Mouse (Mus musculus) hindbrain, postnatal 0 days (tissue): ENCODE measurements around the gene Sh3rf3. TPM values are rescaled to one million over a fixed set of nuclear protein-coding genes. Genes with fewer than 3 reads are reported as not detected.

Experiments used
- ATAC-seq: fragments of 200-750 bp; cut with Nextera tagmentation; 2 replicates; pipeline ENCODE4 v1.8.0; 2017; ENCODE audit warnings: mild to moderate bottlenecking, moderate TSS enrichment, moderate library complexity
- DNase-seq: peaks from one replicate; pipeline ENCODE4 v3.0.0-alpha.2; 2015; ENCODE audit warnings: low spot score
- H3K27ac ChIP-seq: fragments of 300-500 bp; sonication (generic); 2 replicates; pipeline ENCODE4 v1.5.1; 2014; ENCODE audit warnings: mild to moderate bottlenecking
- H3K27me3 ChIP-seq: fragments of 300-500 bp; sonication (generic); 2 replicates; pipeline ENCODE4 v1.6.1; 2014; ENCODE audit warnings: low read length, mixed read lengths; ENCODE audit not compliant: insufficient read depth
- H3K36me3 ChIP-seq: fragments of 300-500 bp; sonication (generic); 2 replicates; pipeline ENCODE4 v1.6.1; 2014; ENCODE audit warnings: low read length, mixed read lengths; ENCODE audit not compliant: insufficient read depth
- H3K4me1 ChIP-seq: fragments of 300-500 bp; sonication (generic); 2 replicates; pipeline ENCODE4 v1.6.1; 2014; ENCODE audit warnings: antibody characterized with exemption, low read length, mixed read lengths; ENCODE audit not compliant: insufficient read depth
- H3K4me2 ChIP-seq: fragments of 300-500 bp; sonication (generic); 2 replicates; pipeline ENCODE4 v1.6.1; 2014; ENCODE audit warnings: low read depth, mild to moderate bottlenecking, low read length, moderate library complexity, mixed read lengths
- H3K4me3 ChIP-seq: fragments of 300-500 bp; sonication (generic); 2 replicates; pipeline ENCODE4 v1.5.1; 2014; ENCODE audit warnings: low read length
- H3K9ac ChIP-seq: fragments of 300-500 bp; sonication (generic); replicated peaks from 2 replicates; pipeline ENCODE4 v1.6.1; 2014; ENCODE audit warnings: mild to moderate bottlenecking, low read length, moderate library complexity, mixed read lengths
- H3K9me3 ChIP-seq: fragments of 300-500 bp; sonication (generic); 2 replicates; pipeline ENCODE4 v1.6.1; 2016; ENCODE audit warnings: low read length, mixed read lengths
- CTCF ChIP-seq: IDR thresholded peaks from 2 replicates; pipeline ENCODE4 v1.5.1; 2016; ENCODE audit warnings: antibody characterized with exemption, control low read depth, low read depth
- WGBS: fragments of 180-500 bp; shearing (Covaris S2); extraction: QIAGEN DNeasy Blood & Tissue Kit; methylation state at CpG from one replicate; pipeline ENCODE4 v1.1.7; 2014; 5-methylcytosine and 5-hydroxymethylcytosine counted together
- polyA plus RNA-seq: library from polyadenylated mRNA; unstranded; fragments of >200 nt; fragmentation: Nextera tagmentation; extraction: Ambion mirVana; gene quantifications from 2 replicates; pipeline ENCODE4 v1.2.1, GENCODE M21; 2015
- total RNA-seq: library from RNA; depleted of rRNA; stranded (reverse); fragments of >200 nt; gene quantifications from 2 replicates; pipeline ENCODE4 v1.2.3, GENCODE M21; 2014

Gene Sh3rf3
- total and polyA plus RNA-seq, 2 experiments from 2014 or later: 2.2 to 23.8 TPM

DNA sequence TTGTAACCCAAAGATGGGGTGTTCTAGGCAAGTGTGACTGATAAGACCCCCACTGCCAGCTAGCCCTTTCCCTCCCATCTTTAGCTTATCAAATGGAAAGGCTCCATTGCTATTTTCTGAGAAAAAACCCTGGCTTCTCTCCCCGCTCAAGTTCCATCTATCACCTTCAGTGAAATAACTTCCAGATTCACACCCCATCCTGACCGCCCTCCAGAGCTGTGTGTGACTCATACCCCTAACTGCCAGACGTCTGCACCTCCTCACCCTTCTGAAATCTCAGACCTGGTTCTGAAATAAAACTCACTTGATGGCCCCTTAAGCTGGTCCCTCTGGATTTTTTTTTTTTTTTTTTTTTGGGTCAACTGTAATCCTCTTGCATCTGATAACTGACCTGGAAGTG is 5.2 kb upstream of the Sh3rf3 start:
- H3K4me1 ChIP-seq: no peaks in the 10 kb centered on the region
- 80% methylated on average over 3 of the region's 3 CpGs for WGBS
- no peaks in the 10 kb centered on the region for H3K27me3 ChIP-seq
- no peaks in the 10 kb centered on the region for H3K9me3 ChIP-seq
- no peak for ATAC-seq
- no peak overlapping the region for H3K9ac ChIP-seq
- H3K36me3 ChIP-seq: no peaks in the 10 kb centered on the region
- DNase-seq: no peak
- no peak overlapping the region for H3K4me3 ChIP-seq
- no peak overlapping the region for H3K4me2 ChIP-seq
- H3K27ac ChIP-seq: no peak overlapping the region
- TF ChIP-seq CTCF: no peak

DNA sequence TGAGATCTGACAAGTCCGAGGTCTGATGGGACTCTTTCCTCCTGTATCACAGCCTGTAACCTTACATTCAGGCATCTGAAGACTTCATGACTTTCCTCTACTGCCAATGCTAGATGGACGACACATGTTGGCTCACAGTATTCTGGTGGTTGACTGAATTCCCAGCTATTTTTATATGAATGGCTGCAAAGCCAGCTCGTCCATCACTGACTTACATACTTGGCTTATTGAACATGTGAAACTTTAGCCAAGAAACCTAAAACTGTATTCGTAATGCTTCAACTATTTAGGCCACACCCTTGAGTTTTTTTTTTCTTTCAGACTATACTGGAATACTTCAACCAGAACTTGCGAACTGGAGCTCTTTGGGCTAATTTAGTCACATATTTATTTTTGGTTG is 3.0 kb upstream of the Sh3rf3 start:
- Histone ChIP-seq H3K4me1 (no peaks in the 10 kb centered on the region; the same call in 1 of the 2 replicates), H3K9me3 (no peaks in the 10 kb centered on the region), H3K4me3 (no peak overlapping the region), H3K4me2 (no peak overlapping the region), H3K27me3 (no peaks in the 10 kb centered on the region), H3K9ac (no peak overlapping the region), H3K27ac (no peak overlapping the region), H3K36me3 (no peaks in the 10 kb centered on the region)
- TF ChIP-seq CTCF: no peak
- ATAC-seq: no peak
- 82% methylated on average over 5 of the region's 5 CpGs for WGBS
- no peak for DNase-seq

DNA sequence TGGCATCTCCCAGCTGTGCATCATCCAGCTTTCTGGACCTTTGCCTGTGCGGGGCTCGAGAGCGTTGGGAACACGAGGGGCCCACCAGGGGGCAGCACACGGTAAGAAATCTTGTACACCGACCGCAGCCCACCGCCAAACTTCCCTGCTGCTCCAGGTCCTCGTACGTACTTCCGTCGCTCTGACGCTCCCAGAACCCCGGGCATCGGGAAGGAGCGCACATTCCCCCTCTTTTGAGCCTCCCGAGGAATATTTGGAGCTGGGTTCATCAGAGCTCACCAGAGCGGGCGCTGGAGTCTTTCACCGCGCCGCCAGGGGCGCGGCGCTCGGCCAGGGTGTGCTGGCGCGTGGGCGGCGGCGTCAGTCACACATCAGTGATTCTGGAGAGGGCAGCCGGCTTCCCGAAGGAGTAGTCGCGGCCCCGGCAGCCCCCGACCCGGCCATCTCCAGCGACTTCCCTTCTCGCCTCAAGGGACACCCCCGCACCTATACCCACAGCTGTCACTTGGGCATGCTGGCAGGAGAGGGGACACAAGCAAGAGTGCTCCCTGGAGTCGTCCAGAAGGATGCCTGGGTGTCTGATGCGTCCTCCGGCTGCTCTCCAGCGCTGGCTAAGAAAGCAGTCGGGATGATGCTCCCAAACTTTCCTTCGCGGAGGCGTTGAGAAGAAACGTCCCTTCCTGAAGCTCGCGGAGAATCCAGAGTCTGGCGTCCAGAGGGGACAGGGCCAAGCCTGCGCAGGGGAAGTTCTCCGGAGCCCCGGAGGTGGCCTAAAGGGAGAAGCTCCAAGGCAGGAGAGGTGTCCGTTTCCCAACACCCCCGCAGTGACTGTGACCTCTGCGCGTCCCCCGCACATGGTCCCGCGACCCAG is 714 bp upstream of the Sh3rf3 start:
- Histone ChIP-seq H3K36me3 (no peaks in the 10 kb centered on the region), H3K4me2 (peak overlapping the region; percentile 93), H3K9ac (peak overlapping the region; percentile 58), H3K4me3 (peak overlapping the region; percentile 70), H3K4me1 (no peaks in the 10 kb centered on the region; the same call in 1 of the 2 replicates), H3K9me3 (no peaks in the 10 kb centered on the region), H3K27ac (peak overlapping the region; percentile 34; the same call in 1 of the 2 replicates), H3K27me3 (no peaks in the 10 kb centered on the region)
- DNase-seq (peak; percentile 97), ATAC-seq (peak; percentile 89)
- under 1% methylated on average over 63 of the region's 63 CpGs for WGBS
- TF ChIP-seq CTCF: peak; percentile 91

DNA sequence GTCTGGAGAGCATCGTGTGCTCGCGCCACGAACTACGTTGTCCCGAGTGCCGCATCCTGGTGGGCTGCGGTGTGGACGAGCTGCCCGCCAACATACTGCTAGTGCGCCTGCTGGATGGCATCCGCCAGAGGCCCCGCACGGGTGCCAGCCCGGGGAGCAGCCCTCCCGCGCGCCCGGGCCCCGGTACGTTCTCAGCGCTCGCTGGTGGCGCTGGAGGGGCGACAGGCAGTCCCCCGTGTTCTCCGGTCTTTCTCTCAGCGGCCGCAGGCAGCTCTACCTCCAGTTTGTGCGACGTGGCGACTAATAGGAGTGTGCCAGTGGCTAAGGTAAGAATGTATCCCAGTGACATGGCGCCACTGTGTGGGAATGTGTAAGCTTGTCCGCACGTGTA is 637 bp downstream of the Sh3rf3 start:
- Histone ChIP-seq H3K36me3 (no peaks in the 10 kb centered on the region), H3K9me3 (no peaks in the 10 kb centered on the region), H3K4me1 (no peaks in the 10 kb centered on the region; the same call in 1 of the 2 replicates), H3K4me3 (peak overlapping the region; percentile 70), H3K4me2 (peak overlapping the region; percentile 93), H3K27me3 (no peaks in the 10 kb centered on the region), H3K9ac (peak overlapping the region; percentile 58), H3K27ac (no peak overlapping the region; the same call in 1 of the 2 replicates)
- DNase-seq: peak; percentile 61
- ATAC-seq: peak; percentile 52
- peak; percentile 42 for TF ChIP-seq CTCF
- 2% methylated on average over 32 of the region's 35 CpGs for WGBS

DNA sequence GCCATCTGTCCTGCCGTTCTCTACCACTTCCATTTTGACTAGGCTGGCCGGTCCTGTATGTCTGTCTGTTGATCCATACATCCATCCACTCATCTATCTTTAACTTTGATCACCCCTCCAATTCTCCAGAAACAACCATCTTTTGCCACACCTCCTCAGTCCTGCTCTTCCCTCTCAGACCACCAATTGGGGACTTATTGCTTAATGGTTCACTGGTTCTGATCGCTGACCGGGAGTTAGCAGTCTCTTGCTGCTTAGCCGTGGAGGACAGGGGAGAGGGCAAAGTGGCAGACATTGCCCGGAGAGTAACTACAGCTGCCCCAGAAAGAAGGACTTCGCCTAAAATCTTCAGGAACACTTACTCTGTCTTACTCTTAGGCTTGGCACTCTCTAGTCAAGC is 1.3 kb downstream of the Sh3rf3 start:
- TF ChIP-seq CTCF: no peak
- H3K36me3 ChIP-seq: no peaks in the 10 kb centered on the region

DNA sequence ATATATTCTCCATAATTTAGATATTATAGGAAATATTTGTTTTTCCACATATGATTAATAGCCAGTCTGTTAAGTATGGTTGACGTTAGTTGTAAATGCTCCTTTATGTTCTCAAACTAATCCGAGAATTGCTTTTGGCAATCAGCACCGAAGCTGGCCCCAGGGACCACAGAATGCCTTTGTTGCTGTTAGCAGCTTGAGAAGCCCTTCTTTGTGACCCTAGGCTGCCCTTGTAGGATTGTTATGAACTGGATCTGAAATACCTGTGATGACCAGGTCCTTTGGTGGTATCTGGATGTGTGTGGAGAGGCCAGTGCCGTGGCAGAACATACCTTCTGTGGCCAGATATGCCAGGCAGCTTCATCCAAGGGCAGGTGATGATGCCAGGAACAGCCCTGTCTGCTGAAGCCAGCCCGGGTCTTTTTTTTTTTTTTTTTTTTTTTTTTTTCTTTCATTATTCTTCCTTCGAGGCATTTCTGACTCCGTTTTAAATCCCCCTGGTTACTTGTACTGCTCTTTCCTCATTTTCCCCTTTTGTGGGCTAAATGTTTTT is 10.9 kb downstream of the Sh3rf3 start:
- 49% methylated on average over 7 of the region's 7 CpGs for WGBS
- Histone ChIP-seq H3K9ac (no peak overlapping the region), H3K27ac (no peak overlapping the region), H3K36me3 (no peaks in the 10 kb centered on the region), H3K4me1 (peaks cover 3% of the 10 kb centered on the region; the same call in 1 of the 2 replicates), H3K4me2 (no peak overlapping the region), H3K27me3 (no peaks in the 10 kb centered on the region), H3K4me3 (no peak overlapping the region), H3K9me3 (no peaks in the 10 kb centered on the region)
- DNase-seq (no peak), ATAC-seq (no peak)
- TF ChIP-seq CTCF: no peak

More for the DNA sequence above, 1.3 kb downstream of the Sh3rf3 start:
- H3K27me3 ChIP-seq: no peaks in the 10 kb centered on the region
- no peaks in the 10 kb centered on the region; the same call in 1 of the 2 replicates for H3K4me1 ChIP-seq
- no peak for DNase-seq
- H3K9me3 ChIP-seq: no peaks in the 10 kb centered on the region
- ATAC-seq: no peak
- H3K27ac ChIP-seq: no peak overlapping the region
- H3K4me3 ChIP-seq: peak overlapping the region; percentile 70
- WGBS: 40% methylated on average over 7 of the region's 7 CpGs
- peak overlapping the region; percentile 93 for H3K4me2 ChIP-seq
- H3K9ac ChIP-seq: no peak overlapping the region
